In genomic region chr12:16531956-16532859, GRCm38 (mm10) we compare ENCODE assay signal across 8 mouse cellular contexts.
DNase-seq lines count a peak whose midpoint lies in the region; ATAC-seq and TF ChIP-seq lines count a peak whose summit lies in the region.

No protein-coding gene starts in this region.

- TF ChIP-seq CTCF in Patski (IDR thresholded peaks at IDR 0.05): no peak
- TF ChIP-seq CTCF in intestine, postnatal 0 days (IDR thresholded peaks at IDR 0.05; ENCODE audit: low read depth): no peak

- 67% methylated on average over 15 of the region's 15 CpGs for WGBS in kidney, embryonic 16.5 days
- 79% methylated on average over 15 of the region's 15 CpGs for WGBS in kidney, embryonic 14.5 days
- 59% methylated on average over 15 of the region's 15 CpGs for WGBS in intestine, postnatal 0 days
- 72% methylated on average over 15 of the region's 15 CpGs for WGBS in midbrain, embryonic 14.5 days

- no peak for DNase-seq in Patski (ENCODE audit: low read depth, low spot score)
- DNase-seq in heart, adult 18-20 months: peak; percentile 50 to 76
- DNase-seq in midbrain, embryonic 14.5 days: peak; percentile 46
- peak; percentile 59 for DNase-seq in thymus, postnatal 10 days (ENCODE audit: low spot score in 2 of 2)
- no peak for DNase-seq in urinary bladder, postnatal 25 days (ENCODE audit: low spot score)

- peaks cover 6% of the 10 kb centered on the region; the same call in 1 of the 2 replicates for H3K4me1 ChIP-seq in kidney, embryonic 16.5 days (ENCODE audit: insufficient read depth, low read length)
- H3K4me1 ChIP-seq in kidney, embryonic 14.5 days (ENCODE audit: control insufficient read depth, insufficient read depth, low read length): no peaks in the 10 kb centered on the region
- no peaks in the 10 kb centered on the region for H3K4me1 ChIP-seq in intestine, postnatal 0 days (replicated peaks; ENCODE audit: control insufficient read depth, insufficient read depth, low read length)
- H3K4me1 ChIP-seq in midbrain, embryonic 14.5 days (ENCODE audit: control insufficient read depth, insufficient read depth, low read length): 0 out of 2 replicates have a peak, but pooled peaks cover 8% of the 10 kb centered on the region

- H3K4me3 ChIP-seq in kidney, embryonic 16.5 days (ENCODE audit: low read length): no peak overlapping the region
- no peak overlapping the region for H3K4me3 ChIP-seq in kidney, embryonic 14.5 days (ENCODE audit: low read length)
- no peak overlapping the region for H3K4me3 ChIP-seq in intestine, postnatal 0 days (ENCODE audit: low read depth, low read length)
- no peak overlapping the region for H3K4me3 ChIP-seq in midbrain, embryonic 14.5 days (replicated peaks; ENCODE audit: low read depth, low read length)

- in situ Hi-C loops in Patski (cut with MboI; ENCODE audit: low pct_unique_long_range_greater_than_20kb): loop anchor here (5.0 kb wide), 1 partner anchor 715 kb away; the partner anchor contains the start of gene Trib2

- 0 out of 2 replicates have a peak overlapping the region, but pooled peaks have one; percentile 1 for H3K9ac ChIP-seq in kidney, embryonic 16.5 days (replicated peaks; ENCODE audit: low read length)
- H3K9ac ChIP-seq in kidney, embryonic 14.5 days (ENCODE audit: low read depth, low read length): no peak overlapping the region
- H3K9ac ChIP-seq in intestine, postnatal 0 days (ENCODE audit: low read depth, low read length): no peak overlapping the region
- peak overlapping the region; percentile 29; the same call in 1 of the 2 replicates for H3K9ac ChIP-seq in midbrain, embryonic 14.5 days (replicated peaks; ENCODE audit: low read length)

- no peak overlapping the region for H3K4me2 ChIP-seq in kidney, embryonic 16.5 days (replicated peaks; ENCODE audit: low read depth, low read length)
- no peak overlapping the region for H3K4me2 ChIP-seq in kidney, embryonic 14.5 days (replicated peaks; ENCODE audit: low read depth, low read length)
- H3K4me2 ChIP-seq in intestine, postnatal 0 days (replicated peaks; ENCODE audit: low read depth): peak overlapping the region; percentile 32; the same call in 1 of the 2 replicates
- no peak overlapping the region for H3K4me2 ChIP-seq in midbrain, embryonic 14.5 days (ENCODE audit: low read length)

- POLR2A ChIA-PET in Patski (lab: Charles Lee): interaction anchor here (0.5 kb wide), 1 partner anchor 18 kb away, joined by 3 read pairs; no protein-coding TSS in a partner anchor

- CTCF ChIA-PET in Patski (lab: Charles Lee): interaction anchor here (1.0 to 1.8 kb wide), 4 partner anchors 11 to 996 kb away, joined by 3 to 10 read pairs (median 4); no protein-coding TSS in a partner anchor

- no peak overlapping the region for H3K27ac ChIP-seq in kidney, embryonic 16.5 days (ENCODE audit: low read length)
- no peak overlapping the region; the same call in 1 of the 2 replicates for H3K27ac ChIP-seq in kidney, embryonic 14.5 days (ENCODE audit: low read depth, low read length)
- H3K27ac ChIP-seq in intestine, postnatal 0 days (ENCODE audit: low read depth, low read length): no peak overlapping the region
- peak overlapping the region; percentile 55; the same call in 1 of the 2 replicates for H3K27ac ChIP-seq in midbrain, embryonic 14.5 days (replicated peaks; ENCODE audit: low read depth, low read length)

- H3K9me3 ChIP-seq in kidney, embryonic 16.5 days (ENCODE audit: low read length): no peaks in the 10 kb centered on the region
- no peaks in the 10 kb centered on the region for H3K9me3 ChIP-seq in kidney, embryonic 14.5 days (ENCODE audit: control insufficient read depth, low read length)
- H3K9me3 ChIP-seq in intestine, postnatal 0 days (ENCODE audit: control insufficient read depth): no peaks in the 10 kb centered on the region
- no peaks in the 10 kb centered on the region for H3K9me3 ChIP-seq in midbrain, embryonic 14.5 days (ENCODE audit: control insufficient read depth, low read length)

- no peaks in the 10 kb centered on the region for H3K27me3 ChIP-seq in kidney, embryonic 16.5 days (ENCODE audit: insufficient read depth, low read length)
- no peaks in the 10 kb centered on the region for H3K27me3 ChIP-seq in kidney, embryonic 14.5 days (ENCODE audit: control insufficient read depth, insufficient read depth, low read length)
- no peaks in the 10 kb centered on the region for H3K27me3 ChIP-seq in Patski
- H3K27me3 ChIP-seq in intestine, postnatal 0 days (replicated peaks; ENCODE audit: control insufficient read depth, insufficient read depth, low read length): no peaks in the 10 kb centered on the region
- H3K27me3 ChIP-seq in midbrain, embryonic 14.5 days (ENCODE audit: control insufficient read depth, insufficient read depth, low read length): no peaks in the 10 kb centered on the region

- no peaks in the 10 kb centered on the region for H3K36me3 ChIP-seq in kidney, embryonic 16.5 days (ENCODE audit: insufficient read depth, low read length)
- H3K36me3 ChIP-seq in kidney, embryonic 14.5 days (ENCODE audit: control insufficient read depth, insufficient read depth, low read length): no peaks in the 10 kb centered on the region
- H3K36me3 ChIP-seq in intestine, postnatal 0 days (ENCODE audit: control insufficient read depth, insufficient read depth): peaks cover 15% of the 10 kb centered on the region; the same call in 1 of the 2 replicates
- H3K36me3 ChIP-seq in midbrain, embryonic 14.5 days (ENCODE audit: control insufficient read depth, insufficient read depth, low read length): peaks cover 16% of the 10 kb centered on the region

- peak; percentile 68; the same call in 1 of the 2 replicates for ATAC-seq in kidney, embryonic 16.5 days (ENCODE audit: low FRiP score, low TSS enrichment)
- ATAC-seq in kidney, embryonic 14.5 days (ENCODE audit: low FRiP score, low TSS enrichment): no peak
- peak; percentile 53 for ATAC-seq in Patski
- ATAC-seq in intestine, postnatal 0 days: no peak
- peak; percentile 36; the same call in 1 of the 2 replicates for ATAC-seq in midbrain, embryonic 14.5 days (ENCODE audit: low FRiP score, low TSS enrichment)

Comparison
In these comparisons a context has a peak if more than half of its experiments do, and no peak if none do; other contexts are left out.
1. ATAC-seq: peak in kidney, embryonic 16.5 days (single experiment), Patski (single experiment) and midbrain, embryonic 14.5 days (single experiment); none in kidney, embryonic 14.5 days (single experiment) and intestine, postnatal 0 days (single experiment).
2. H3K9ac ChIP-seq: peak in kidney, embryonic 16.5 days (single experiment) and midbrain, embryonic 14.5 days (single experiment); none in kidney, embryonic 14.5 days (single experiment) and intestine, postnatal 0 days (single experiment).
3. DNase-seq: peak in heart, adult 18-20 months (2 of 2), midbrain, embryonic 14.5 days (single experiment) and thymus, postnatal 10 days (2 of 2); none in Patski (single experiment) and urinary bladder, postnatal 25 days (single experiment).